Mouse (Mus musculus) left cerebral cortex, adult 11 months (tissue): Measurements from ENCODE around the gene Defb29.

ENCODE experiments used
- DNase-seq: peaks from one replicate; pipeline ENCODE4 v3.0.0; 2022; ENCODE audit warnings: low spot score

Gene Defb29

DNA sequence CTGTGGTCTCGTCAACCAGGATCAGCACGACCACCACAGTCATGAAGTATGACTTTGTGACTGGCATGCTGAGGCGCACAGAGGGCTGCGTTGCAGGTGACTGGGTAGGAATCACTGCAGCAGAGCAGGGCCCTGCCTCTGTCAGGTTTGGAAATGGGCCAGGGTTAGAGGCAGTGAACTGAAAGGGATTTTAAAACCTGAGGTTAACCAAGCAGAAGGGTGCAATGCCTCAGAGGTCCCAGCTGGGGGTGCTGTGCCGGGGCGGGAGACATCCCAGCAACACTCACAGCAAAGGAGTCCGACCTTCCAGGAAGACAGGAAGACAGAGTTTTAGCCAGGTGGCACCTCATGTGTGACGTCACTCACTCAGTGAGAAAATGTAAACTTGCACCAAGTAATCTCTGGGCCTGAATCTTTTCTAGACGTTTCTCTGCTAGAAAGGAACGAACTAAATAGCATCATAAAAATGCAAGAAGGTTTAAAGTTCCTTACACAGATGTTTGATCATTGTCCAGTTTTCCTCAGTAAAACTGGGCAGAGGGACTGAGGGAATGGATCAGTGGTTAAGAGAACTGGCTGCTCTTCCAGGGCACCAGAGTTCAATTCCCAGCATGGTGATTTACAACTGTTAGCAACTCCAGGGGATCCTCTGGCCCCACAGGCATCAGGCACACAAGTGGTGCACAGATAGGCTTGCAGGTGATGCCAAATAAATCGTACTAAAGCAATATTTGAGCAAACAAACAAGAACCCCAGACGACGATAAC is at the start of gene Defb29:
TSS of gene Defb29 (minus strand) at position 155 of the 767 bp plus-strand sequence.
- no peak for DNase-seq

DNA sequence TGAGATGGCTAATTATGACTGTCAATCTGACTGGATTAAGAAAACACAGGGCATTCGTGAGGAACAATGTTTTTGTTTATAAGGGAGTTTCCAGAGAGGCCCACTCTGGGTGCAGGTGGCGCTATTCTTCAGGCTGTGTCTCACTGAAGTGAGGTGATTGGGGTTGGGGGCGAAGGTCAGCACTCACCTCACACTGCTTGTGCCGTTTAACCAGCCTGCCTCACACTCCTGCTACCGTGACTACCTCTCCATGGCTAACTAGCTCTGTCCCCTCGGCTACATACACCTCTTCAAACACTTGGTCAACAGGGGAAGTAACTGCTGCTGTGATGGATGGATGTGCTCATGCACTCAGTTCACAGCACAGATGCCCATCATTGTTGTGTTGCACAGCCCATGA is 49.1 kb upstream of the Defb29 start:
- DNase-seq = no peak

GRCm38 (mm10) chr2:152588450-152588849 is 48.6 kb upstream of the Defb29 start:
- DNase-seq = no peak

- DNase-seq = no peak
These were observed 47.1 kb upstream of the Defb29 start for GRCm38 (mm10) chr2:152586926-152587560.

- DNase-seq = no peak
These were observed 40.7 kb upstream of the Defb29 start for GRCm38 (mm10) chr2:152580612-152581011.

DNA sequence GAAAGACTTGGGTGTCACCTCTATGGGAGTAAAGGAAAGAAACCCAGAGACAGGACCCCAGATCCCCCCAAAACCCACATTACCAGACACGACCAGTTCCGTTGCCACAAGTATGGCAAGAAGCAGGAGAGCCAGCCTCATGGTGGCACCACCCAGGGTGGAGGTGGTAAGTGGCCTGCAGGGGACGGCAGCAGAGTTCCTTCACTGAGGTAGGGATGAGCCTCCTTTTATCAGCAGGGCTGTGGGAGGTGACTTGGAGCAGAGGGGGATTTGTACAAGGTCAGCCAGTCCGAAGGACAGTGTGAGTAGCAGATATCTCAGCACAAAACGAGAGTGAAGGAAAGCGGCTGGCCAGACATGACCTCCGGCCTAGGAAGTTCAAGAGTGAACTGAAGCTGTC is 40.2 kb upstream of the Defb29 start, which contains the start of gene Defb19:
TSS of gene Defb19 (minus strand) at position 206 of the 400 bp plus-strand sequence.
- no peak for DNase-seq

GRCm38 (mm10) chr2:152573484-152573883 is 33.6 kb upstream of the Defb29 start:
- DNase-seq = no peak

DNA sequence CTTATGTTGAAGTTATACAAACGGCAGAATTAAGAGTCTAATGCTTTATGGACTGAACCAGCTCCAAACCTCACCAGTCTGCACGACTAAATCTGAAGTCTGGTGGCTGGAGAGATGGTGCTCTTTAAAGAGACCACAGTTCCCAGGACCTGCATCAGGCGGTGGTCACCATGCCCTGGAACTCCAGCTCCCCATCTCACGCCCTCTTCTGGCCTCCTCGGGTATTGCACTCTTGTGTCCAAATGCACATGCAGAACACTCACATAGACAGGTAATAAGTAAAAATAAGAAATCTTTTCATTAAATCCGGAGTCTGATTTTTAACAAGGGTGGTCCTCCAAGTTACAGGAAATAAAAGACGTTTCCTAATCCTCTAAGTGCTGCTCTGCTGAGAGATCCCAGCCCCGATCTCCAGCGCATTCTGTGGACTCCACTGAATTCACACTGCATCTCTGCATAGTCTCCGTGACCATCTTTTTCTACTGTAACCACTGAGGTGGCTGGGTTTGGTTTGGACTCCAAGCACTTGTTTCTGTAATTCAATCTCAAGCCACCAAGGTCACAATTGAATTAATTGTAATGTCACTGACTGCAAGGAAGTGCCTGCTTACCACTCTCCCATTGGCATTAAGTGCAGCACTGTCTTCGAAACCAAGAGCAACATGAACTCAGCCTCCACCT is 32.4 kb upstream of the Defb29 start, which contains the start of gene Defb21:
TSS of gene Defb21 (plus strand) at position 631 of the 681 bp plus-strand sequence.
- DNase-seq = no peak

GRCm38 (mm10) chr2:152570313-152570712 is 30.4 kb upstream of the Defb29 start:
- DNase-seq = no peak

- no peak for DNase-seq
These were observed 30.0 kb upstream of the Defb29 start for GRCm38 (mm10) chr2:152569881-152570280.

- DNase-seq = no peak
These were observed 29.1 kb upstream of the Defb29 start, which contains the start of gene Gm17416 for GRCm38 (mm10) chr2:152569038-152569437. Gene Gm17416 (plus strand): TSS chr2:152569338.

GRCm38 (mm10) chr2:152556655-152557054 is 16.8 kb upstream of the Defb29 start:
- no peak for DNase-seq

GRCm38 (mm10) chr2:152553774-152554423 is 14.0 kb upstream of the Defb29 start:
- peak; percentile 41 for DNase-seq

- no peak for DNase-seq
These were observed 8.2 kb upstream of the Defb29 start for GRCm38 (mm10) chr2:152548124-152548523.

GRCm38 (mm10) chr2:152544691-152545090 is 4.8 kb upstream of the Defb29 start:
- peak; percentile 38 for DNase-seq

DNA sequence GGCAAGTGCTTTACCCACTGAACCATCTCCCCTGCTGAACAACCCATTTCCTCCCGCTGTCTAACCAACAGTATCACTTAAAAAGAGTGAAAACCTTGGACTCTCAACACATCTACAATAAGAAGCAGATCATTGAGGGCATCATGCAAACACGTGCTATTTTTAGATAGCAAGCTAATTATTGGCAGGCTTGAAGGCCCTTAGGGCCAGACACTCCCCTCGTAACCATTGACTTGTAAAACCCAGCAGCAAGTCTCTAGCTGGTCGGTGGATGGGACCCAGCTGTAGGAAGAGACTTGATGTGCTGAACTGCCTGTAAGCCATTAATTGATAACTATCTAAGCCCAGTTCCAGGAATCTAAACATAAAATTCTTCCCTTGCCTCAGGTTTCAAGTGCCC is 3.6 kb upstream of the Defb29 start:
- no peak for DNase-seq

DNA sequence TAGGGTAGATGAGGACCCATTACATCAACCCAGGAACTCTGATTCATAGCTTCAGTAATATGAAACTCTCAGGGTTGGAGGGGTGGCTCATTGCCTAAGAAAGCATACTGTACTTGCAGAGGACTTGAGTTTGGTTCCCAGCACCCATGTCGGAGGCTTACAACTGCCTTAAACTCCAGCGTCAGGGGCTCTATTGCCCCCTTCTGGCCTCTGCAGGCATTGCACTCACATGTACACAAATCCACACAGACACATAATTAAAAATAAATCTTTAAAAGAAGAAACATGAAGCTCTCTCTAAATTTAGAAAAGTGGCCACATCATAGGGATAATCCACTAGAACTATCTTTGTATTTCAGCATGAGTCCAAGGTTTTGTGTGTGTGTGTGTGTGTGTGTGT is 3.0 kb upstream of the Defb29 start:
- no peak for DNase-seq

- DNase-seq = no peak
These were observed 2.1 kb upstream of the Defb29 start for GRCm38 (mm10) chr2:152541979-152542378.

GRCm38 (mm10) chr2:152517981-152518380 is 21.9 kb downstream of the Defb29 start, which contains the start of gene Defb28:
Gene Defb28 (plus strand): TSS chr2:152518255.
- DNase-seq = no peak

DNA sequence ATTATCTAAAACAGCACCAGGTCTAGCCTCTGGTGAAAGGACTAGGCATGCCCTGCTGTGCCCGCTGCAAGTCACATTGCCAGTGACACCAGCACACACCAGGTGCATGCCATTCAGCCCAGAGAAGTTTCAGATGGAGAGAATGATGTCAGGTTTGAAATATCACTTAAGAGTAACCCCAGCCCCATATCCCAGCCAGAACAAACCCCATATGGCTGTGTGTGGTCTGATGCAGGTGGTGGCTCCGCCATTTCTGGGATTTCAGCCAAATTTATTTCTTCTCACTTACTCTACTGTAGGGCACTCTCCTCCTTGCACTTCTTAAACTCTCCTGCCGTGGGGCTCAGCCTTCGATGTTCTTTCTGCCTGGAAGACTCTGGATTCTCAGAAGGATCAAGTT is 23.8 kb downstream of the Defb29 start:
- no peak for DNase-seq

- DNase-seq = no peak
These were observed 28.3 kb downstream of the Defb29 start, which contains the start of gene Defb26 for GRCm38 (mm10) chr2:152511592-152511991. Gene Defb26 (minus strand): TSS chr2:152511692.

- DNase-seq = no peak
These were observed 35.9 kb downstream of the Defb29 start for GRCm38 (mm10) chr2:152503950-152504349.
